Mouse (Mus musculus) urinary bladder, postnatal 14 days (tissue): Measurements from ENCODE around the gene Haao.
"Not testable (repeated sequence)": the region's sequence is repeated elsewhere in the genome, so short reads cannot be mapped to it uniquely, and the experiment has no call there.

Experiments used
- DNase-seq: peaks from one replicate; pipeline ENCODE4 v3.0.0; 2021; ENCODE audit warnings: low spot score

Gene Haao

GRCm38 (mm10) chr17:83865366-83865765 lies 17.6 kb upstream of the Haao start:
- DNase-seq = no peak

DNA sequence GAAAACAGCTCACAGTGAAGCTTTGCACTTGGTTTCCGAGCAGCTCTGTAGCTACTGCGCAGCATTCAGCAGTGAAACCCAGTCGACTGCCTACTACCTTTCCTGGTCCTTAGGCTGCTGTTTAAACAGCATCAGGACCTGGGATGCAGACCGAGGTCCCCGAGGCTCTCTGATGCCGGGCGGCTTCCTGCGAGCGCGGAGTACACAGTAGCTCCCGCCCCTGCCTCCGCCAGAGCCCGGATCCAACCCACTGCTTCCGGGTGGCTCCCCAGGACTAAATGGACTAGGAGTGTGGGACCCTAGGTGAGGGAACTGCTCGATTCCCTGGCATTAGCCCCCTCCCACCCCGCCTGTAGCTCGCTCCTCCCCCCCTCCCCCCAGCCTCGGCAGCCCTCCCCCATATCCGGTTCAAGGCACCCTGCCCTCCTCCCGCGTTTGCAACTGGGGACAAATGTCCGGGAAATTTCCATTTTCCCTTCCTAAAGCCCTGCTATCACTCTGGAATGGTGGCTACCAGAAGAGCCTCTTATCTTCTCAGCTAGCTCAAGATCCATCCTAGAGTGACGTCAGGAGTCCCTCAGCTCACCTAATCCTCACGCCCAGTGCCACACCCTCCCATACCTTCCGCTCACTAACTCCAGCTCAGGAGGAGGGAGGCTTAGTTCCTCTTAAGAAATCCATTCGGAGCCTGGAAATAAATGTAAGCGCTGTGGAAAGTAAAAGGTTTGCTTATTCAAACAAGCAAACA lies 14.5 kb upstream of the Haao start:
- peak; percentile 65 for DNase-seq

DNA sequence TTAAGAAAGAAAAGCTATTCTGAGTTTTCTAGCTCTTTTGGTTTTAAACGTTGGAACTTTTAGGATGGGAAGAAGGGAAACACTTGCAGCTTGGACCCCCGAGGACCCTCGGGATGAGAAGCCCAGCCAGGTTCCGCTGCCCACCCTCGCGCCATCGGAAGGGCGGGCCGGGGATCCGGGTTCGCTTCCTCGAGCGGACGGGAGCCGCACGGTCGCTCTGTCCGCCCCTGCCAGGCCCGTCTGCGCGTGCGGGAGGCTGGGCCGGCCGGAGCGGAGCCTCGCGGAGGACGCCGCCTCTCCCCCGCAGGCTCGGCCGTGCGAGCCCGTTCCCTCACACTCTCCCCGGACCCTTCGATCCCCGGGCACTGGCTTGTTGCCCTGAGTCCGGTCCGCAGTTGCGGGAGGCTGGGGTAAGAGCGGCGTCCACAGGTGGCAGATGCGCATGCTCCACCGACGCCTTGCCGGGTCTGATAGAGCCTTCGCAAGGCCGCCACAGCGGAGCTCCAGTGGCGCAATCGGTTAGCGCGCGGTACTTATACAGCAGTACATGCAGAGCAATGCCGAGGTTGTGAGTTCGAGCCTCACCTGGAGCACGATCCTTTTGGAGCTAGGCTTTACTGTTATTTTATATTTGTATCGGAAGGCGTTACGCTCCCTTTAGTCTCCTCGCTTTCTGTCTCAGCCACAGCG lies 13.8 kb upstream of the Haao start:
- DNase-seq = peak; percentile 96

GRCm38 (mm10) chr17:83860968-83861367 lies 13.2 kb upstream of the Haao start:
- not testable (repeated sequence) for DNase-seq

DNA sequence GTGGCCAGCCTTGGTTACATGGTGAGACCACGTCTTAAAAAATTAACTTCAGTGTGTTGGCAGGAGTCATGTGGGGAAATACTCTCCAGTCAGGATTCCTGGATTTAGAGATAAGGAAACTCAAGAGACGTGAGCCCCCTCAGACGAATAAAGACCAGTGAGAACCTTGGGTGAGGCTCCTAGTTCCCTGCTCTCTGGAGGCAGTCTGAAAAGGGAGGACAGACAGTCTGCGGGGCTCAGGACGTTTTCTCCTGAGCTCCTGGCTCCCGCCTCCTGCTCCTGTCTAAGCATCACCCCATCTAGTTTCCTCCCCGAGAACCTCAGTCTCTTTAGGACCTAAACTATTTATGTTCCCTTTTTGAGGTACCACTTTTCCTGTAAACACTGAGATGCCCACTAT lies 12.5 kb upstream of the Haao start:
- no peak for DNase-seq

DNA sequence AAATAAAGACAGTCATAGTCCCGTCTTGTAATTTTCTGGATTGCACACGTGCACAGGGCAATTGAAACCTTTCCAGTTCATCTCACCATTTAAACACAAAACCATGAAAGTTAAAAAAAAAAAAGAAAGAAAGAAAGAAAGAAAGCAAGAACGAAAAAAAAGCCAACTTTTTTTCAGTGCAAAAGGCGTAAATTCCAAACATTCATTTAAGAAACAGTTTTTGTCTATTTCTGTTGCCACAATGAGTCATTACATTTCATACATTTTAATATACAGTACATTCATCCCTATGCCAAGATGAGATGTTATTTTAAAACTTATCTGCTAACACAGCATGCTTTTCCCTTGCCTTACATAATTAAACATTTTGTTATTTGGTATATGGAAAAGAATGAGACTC lies 11.9 kb upstream of the Haao start:
- no peak for DNase-seq

- no peak for DNase-seq
These were observed 10.7 kb upstream of the Haao start for GRCm38 (mm10) chr17:83858413-83858812.

- peak; percentile 49 for DNase-seq
These were observed 6.6 kb upstream of the Haao start for GRCm38 (mm10) chr17:83854284-83854918.

DNA sequence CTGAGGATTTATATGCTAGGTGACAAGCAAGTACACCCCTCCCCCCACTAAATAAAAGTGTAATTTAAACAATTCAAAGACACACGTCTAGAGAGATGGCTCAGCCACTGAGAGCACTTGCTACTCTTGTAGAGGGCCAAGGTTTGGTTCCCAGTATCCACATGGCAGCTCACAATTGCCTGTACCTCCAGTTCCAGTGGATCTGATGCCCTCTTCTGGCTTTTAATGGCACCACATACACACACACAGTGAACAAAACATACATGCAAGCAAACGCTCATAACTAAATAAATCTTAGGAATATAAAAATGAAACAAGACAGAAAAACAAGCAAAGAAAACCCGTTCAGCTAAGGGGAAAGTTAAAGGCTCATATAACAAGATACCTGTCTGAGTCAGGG lies 6.1 kb upstream of the Haao start:
- DNase-seq = no peak

GRCm38 (mm10) chr17:83850864-83851263 lies 3.1 kb upstream of the Haao start:
- DNase-seq = no peak

GRCm38 (mm10) chr17:83850458-83850857 lies 2.7 kb upstream of the Haao start:
- DNase-seq = peak; percentile 90

GRCm38 (mm10) chr17:83849717-83850116 lies 2.0 kb upstream of the Haao start:
- no peak for DNase-seq

DNA sequence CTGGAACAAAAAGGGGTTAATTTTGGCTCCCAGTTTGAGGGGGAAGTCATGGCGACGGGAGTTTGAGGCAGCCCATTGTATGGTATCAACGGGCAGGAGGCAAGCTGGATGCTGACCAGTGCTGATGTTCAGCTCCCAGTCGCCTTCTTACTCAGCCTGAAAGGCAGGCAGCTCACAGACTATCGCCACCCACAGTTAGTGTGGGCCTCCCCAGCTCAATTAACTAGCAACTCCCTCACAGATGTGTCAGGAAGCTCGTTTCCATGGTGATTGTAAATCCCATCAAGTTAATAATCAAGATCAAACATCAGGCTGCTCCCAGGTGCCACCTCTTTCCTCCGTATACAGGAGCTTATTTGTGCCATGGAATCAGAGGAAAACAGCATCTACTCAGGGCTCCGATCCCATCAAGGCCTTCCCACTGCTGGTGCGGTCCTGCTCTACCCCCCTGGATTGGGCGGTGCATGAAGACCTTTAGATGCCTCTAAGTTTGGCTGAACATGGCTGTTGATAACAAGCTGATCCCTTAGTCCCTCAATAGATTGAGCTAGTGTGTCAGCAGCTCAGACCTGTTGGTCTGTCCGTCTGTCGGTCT lies 1.4 kb upstream of the Haao start:
- DNase-seq = no peak

DNA sequence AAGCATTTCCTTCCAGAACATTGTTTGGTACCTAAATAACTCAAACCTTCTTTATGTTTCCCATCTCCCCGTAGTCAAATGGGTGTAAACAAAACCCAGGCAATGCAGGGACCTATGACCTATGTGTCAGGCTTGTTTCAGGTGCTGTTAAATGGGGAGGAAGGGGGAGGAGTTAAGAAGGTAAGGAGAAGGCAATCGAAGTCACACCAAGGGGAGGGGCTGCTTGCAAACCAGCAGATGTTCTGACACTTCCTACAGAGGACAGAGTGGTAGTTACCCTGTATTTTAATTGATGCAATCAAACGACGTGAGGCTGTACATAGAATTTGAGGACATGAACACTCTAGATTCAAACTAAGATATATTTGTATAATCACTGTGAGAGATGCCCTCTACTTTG lies 719 bp upstream of the Haao start:
- DNase-seq = no peak

DNA sequence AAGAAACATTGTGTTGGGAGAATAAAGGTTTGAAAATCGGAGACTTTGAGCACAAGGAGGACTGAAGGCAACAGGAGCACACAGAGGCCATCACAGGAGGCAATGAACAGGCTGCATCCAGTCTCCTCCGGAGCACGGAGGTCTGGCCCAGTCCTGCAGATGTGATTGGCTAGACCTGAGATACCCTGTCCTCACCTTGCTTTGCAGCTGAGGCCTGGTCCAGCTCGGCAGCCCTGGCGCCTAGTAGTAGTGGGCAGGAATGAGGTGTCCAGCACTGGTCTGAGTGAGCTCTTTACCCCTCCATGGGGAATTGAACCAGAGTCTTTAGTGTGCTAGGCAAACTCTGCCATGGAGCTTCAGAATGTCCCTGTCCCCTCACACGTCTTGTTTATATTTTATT lies 663 bp downstream of the Haao start:
- DNase-seq = no peak

DNA sequence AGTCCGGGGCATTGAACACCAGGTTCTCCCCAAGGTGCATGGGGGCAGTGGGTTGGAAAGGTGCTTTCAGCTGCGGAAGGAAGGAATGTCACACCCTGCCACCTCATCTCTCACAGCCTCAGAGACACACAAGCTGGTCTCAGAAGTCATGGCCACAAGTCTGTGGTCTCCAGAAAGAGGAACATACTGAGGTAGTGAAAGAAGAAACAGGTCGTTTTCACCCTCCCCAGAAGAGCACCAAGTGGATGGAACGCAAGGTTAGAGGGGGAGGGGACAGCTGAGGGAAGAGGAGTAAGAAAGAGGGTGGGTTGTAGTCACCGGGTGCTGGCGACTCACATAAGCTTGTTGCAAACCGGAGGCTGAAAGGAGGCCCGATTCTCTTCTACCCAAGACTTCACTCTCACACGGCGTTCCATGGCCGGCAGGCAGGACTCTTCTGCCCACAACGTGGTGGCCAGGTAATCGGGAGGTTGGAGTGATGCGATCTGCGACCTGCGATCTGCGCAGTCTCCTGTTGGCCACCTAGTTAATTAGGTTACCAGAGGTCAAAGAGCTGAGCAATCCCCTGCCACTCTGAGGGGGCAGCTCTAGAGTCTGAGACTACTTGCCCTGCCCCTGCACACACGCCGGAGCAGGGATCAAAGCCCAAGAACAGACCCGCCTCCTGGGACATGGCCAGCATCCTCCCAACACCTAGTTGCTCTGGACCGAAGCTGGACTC lies 1.3 kb downstream of the Haao start:
- no peak for DNase-seq

DNA sequence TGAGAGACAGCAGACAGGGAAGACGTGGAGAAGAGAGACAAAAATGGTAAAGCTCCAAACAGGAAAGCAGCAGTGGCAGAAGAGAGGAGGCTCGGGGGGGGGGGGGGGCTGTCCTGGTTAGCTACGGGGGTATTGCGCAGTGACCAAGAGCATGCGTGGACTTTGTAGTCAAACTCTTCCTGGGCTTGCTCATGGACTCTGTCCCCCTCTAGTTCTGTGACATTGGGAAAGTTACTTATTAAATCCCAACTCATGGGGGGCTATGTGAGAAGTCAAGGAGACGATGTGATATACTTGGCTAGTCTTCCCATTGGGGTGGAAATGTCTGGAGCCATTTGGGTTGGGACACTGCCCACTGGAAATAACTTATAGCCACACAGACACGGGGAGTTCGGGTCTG lies 2.2 kb downstream of the Haao start:
- no peak for DNase-seq

DNA sequence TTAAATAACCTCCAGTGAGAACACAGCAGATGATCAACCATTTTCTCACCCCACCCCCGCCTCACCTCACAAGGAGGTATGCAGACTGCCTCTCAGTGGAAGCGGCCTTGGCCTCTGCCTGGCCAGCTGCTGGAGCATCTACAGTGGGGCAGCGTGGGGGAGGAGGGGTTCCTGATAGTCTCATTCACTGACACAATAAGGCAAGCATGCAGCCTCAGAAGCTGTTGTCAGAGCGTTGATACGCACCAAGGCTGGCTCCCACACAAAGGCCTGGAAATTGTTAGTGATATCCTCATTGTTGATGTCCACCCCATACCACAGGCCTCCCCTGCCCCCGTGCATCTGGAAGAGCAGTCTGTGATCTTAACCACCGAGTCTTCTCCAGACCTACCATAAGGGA lies 4.0 kb downstream of the Haao start:
- no peak for DNase-seq

DNA sequence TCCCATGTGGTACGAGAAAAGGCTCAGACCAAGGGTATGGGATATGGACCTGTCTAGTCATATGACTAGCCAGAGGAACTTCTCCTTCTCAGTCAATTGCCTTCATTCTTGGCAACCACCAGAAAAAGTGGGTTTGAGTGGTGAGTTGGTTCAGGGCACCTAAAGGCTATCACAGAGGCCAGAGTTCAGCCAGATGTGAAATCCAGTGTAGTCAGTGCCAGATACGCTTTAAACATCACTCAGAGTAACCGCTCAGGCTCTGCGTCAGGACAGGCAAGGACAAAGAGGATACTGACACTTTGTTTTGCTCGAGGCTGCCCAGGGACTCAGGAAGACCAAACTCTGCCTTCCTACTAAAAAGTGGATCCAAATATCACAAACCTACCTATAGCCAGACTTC lies 6.8 kb downstream of the Haao start:
- no peak for DNase-seq

DNA sequence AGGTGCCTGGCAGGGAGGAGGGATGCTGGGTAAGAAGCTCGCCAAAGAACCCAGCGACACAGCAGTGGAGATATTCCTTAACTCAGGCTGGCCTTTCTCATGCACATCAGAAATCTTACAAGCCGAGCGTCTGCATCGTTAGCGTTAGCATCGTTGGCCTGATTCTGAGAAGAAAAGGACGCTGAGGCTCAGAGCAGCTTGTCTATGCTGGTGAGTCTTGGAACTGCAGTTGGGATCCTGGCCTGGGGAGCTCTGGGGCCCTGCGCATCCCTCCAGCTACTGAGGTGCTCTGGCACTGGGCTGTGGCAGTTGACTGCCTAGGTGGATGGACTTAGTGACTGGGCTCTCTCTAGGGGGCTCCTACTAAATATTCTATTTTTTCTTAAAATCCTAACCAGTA lies 8.6 kb downstream of the Haao start:
- DNase-seq = no peak

- no peak for DNase-seq
These were observed 10.0 kb downstream of the Haao start for GRCm38 (mm10) chr17:83837659-83838190.

GRCm38 (mm10) chr17:83836048-83836447 lies 11.7 kb downstream of the Haao start:
- no peak for DNase-seq
